Mouse (Mus musculus): ENCODE data around the gene Oxnad1.
A peak's percentile ranks its signal among the peaks of the same experiment; 100 is the strongest.

- peak; percentile 26; the same call in 1 of the 2 replicates for TF ChIP-seq POLR2A (IDR thresholded peaks at IDR 0.05; ENCODE audit: borderline replicate concordance, extremely low read depth, low read depth, low read length)
- TF ChIP-seq CTCF (IDR thresholded peaks at IDR 0.05; ENCODE audit: insufficient read depth, low read length): no peak
These were observed 11.9 kb upstream of the Oxnad1 start for GRCm38 (mm10) chr14:32073211-32073685.
